Mouse (Mus musculus) hindbrain, embryonic 16.5 days (tissue): Measurements from ENCODE around the gene Ccdc39. TPM values are rescaled to one million over a fixed set of nuclear protein-coding genes. Genes with fewer than 3 reads are reported as not detected.
A peak's percentile ranks its signal among the peaks of the same experiment; 100 is the strongest.

Source experiments
- ATAC-seq: fragments of 200-750 bp; cut with Nextera tagmentation; 2 replicates; pipeline ENCODE4 v1.8.0; 2017; ENCODE audit warnings: moderate TSS enrichment, moderate library complexity
- H3K27ac ChIP-seq: fragments of 300-500 bp; sonication (generic); 2 replicates; pipeline ENCODE4 v1.5.1; 2014; ENCODE audit warnings: low read depth, mild to moderate bottlenecking, control low read depth, low read length, moderate library complexity
- H3K27me3 ChIP-seq: fragments of 300-500 bp; sonication (generic); replicated peaks from 2 replicates; pipeline ENCODE4 v1.6.1; 2014; ENCODE audit warnings: low read length; ENCODE audit not compliant: control insufficient read depth, insufficient read depth
- H3K36me3 ChIP-seq: fragments of 300-500 bp; sonication (generic); 2 replicates; pipeline ENCODE4 v1.6.1; 2014; ENCODE audit warnings: mild to moderate bottlenecking, low read length, moderate library complexity, mixed read lengths; ENCODE audit not compliant: control insufficient read depth, insufficient read depth
- H3K4me1 ChIP-seq: fragments of 300-500 bp; sonication (generic); 2 replicates; pipeline ENCODE4 v1.6.1; 2014; ENCODE audit warnings: low read depth, low read length; ENCODE audit not compliant: control insufficient read depth, insufficient read depth
- H3K4me2 ChIP-seq: fragments of 300-500 bp; sonication (generic); 2 replicates; pipeline ENCODE4 v1.6.1; 2014; ENCODE audit warnings: mild to moderate bottlenecking, low read length, control low read depth, moderate library complexity
- H3K4me3 ChIP-seq: fragments of 300-500 bp; sonication (generic); 2 replicates; pipeline ENCODE4 v1.5.1; 2014; ENCODE audit warnings: mild to moderate bottlenecking, low read length, control low read depth, moderate library complexity
- H3K9ac ChIP-seq: fragments of 300-500 bp; sonication (generic); 2 replicates; pipeline ENCODE4 v1.6.1; 2014; ENCODE audit warnings: low read depth, mild to moderate bottlenecking, control low read depth, low read length, moderate library complexity
- H3K9me3 ChIP-seq: fragments of 300-500 bp; sonication (generic); 2 replicates; pipeline ENCODE4 v1.6.1; 2014; ENCODE audit warnings: mild to moderate bottlenecking, low read length, moderate library complexity; ENCODE audit not compliant: control insufficient read depth
- WGBS: fragments of 180-500 bp; shearing (Covaris S2); extraction: QIAGEN DNeasy Blood & Tissue Kit; methylation state at CpG from one replicate; pipeline ENCODE4 v1.1.7; 2014; 5-methylcytosine and 5-hydroxymethylcytosine counted together
- polyA plus RNA-seq: library from polyadenylated mRNA; unstranded; fragments of >200 nt; fragmentation: Nextera tagmentation; extraction: Ambion mirVana; gene quantifications from 2 replicates; pipeline ENCODE4 v1.2.1, GENCODE M21; 2015

Gene Ccdc39
- polyA plus RNA-seq, 1 experiment from 2014 or later: 18.4 TPM

- H3K4me1 ChIP-seq: no peaks in the 10 kb centered on the region
- no peak overlapping the region for H3K27ac ChIP-seq
- no peak for ATAC-seq
- no peak overlapping the region for H3K4me2 ChIP-seq
- H3K4me3 ChIP-seq: no peak overlapping the region
- H3K36me3 ChIP-seq: no peaks in the 10 kb centered on the region
- H3K9me3 ChIP-seq: no peaks in the 10 kb centered on the region
- no peaks in the 10 kb centered on the region for H3K27me3 ChIP-seq
- no peak overlapping the region for H3K9ac ChIP-seq
Measured at GRCm38 (mm10) chr3:33864000-33864540, 20.0 kb upstream of the Ccdc39 start.

- no peak for ATAC-seq
- WGBS: 91% methylated on average over 3 of the region's 3 CpGs
- H3K27ac ChIP-seq: no peak overlapping the region
Measured at GRCm38 (mm10) chr3:33858939-33859338, 14.8 kb upstream of the Ccdc39 start.

GRCm38 (mm10) chr3:33853062-33853461, 9.0 kb upstream of the Ccdc39 start:
- Histone ChIP-seq H3K27me3 (no peaks in the 10 kb centered on the region), H3K27ac (no peak overlapping the region), H3K9ac (no peak overlapping the region), H3K9me3 (no peaks in the 10 kb centered on the region), H3K4me2 (no peak overlapping the region), H3K4me1 (no peaks in the 10 kb centered on the region), H3K36me3 (no peaks in the 10 kb centered on the region), H3K4me3 (no peak overlapping the region)
- WGBS: 56% methylated on average over 1 of the region's 1 CpGs
- 0 out of 2 replicates have a peak, but pooled peaks have one; percentile 71 for ATAC-seq

More at GRCm38 (mm10) chr3:33858939-33859338, 14.8 kb upstream of the Ccdc39 start:
- no peaks in the 10 kb centered on the region for H3K9me3 ChIP-seq
- no peaks in the 10 kb centered on the region for H3K4me1 ChIP-seq
- no peak overlapping the region for H3K4me3 ChIP-seq
- H3K9ac ChIP-seq: no peak overlapping the region
- H3K4me2 ChIP-seq: no peak overlapping the region
- H3K27me3 ChIP-seq: no peaks in the 10 kb centered on the region
- no peaks in the 10 kb centered on the region for H3K36me3 ChIP-seq

GRCm38 (mm10) chr3:33850856-33851255, 6.7 kb upstream of the Ccdc39 start:
- no peaks in the 10 kb centered on the region for H3K9me3 ChIP-seq
- WGBS: 92% methylated on average over 4 of the region's 4 CpGs
- no peak overlapping the region for H3K9ac ChIP-seq
- no peak overlapping the region for H3K27ac ChIP-seq
- no peak overlapping the region for H3K4me3 ChIP-seq
- no peaks in the 10 kb centered on the region for H3K4me1 ChIP-seq
- ATAC-seq: no peak
- no peaks in the 10 kb centered on the region for H3K27me3 ChIP-seq
- no peak overlapping the region for H3K4me2 ChIP-seq
- no peaks in the 10 kb centered on the region for H3K36me3 ChIP-seq

- peaks cover 10% of the 10 kb centered on the region for H3K4me1 ChIP-seq
- H3K27ac ChIP-seq: no peak overlapping the region
- WGBS: 88% methylated on average over 6 of the region's 6 CpGs
- H3K9ac ChIP-seq: no peak overlapping the region
- H3K4me2 ChIP-seq: no peak overlapping the region
- no peaks in the 10 kb centered on the region for H3K36me3 ChIP-seq
- H3K27me3 ChIP-seq: no peaks in the 10 kb centered on the region
- no peaks in the 10 kb centered on the region for H3K9me3 ChIP-seq
- H3K4me3 ChIP-seq: no peak overlapping the region
- ATAC-seq: no peak
Measured at GRCm38 (mm10) chr3:33846639-33847038, 2.5 kb upstream of the Ccdc39 start.

GRCm38 (mm10) chr3:33838877-33839276, 5.2 kb downstream of the Ccdc39 start:
- no peak overlapping the region for H3K27ac ChIP-seq
- WGBS: 75% methylated on average over 10 of the region's 10 CpGs
- H3K4me1 ChIP-seq: peaks cover 5% of the 10 kb centered on the region
- no peaks in the 10 kb centered on the region for H3K27me3 ChIP-seq
- H3K36me3 ChIP-seq: no peaks in the 10 kb centered on the region
- no peak overlapping the region for H3K9ac ChIP-seq
- no peaks in the 10 kb centered on the region for H3K9me3 ChIP-seq
- H3K4me2 ChIP-seq: no peak overlapping the region
- H3K4me3 ChIP-seq: no peak overlapping the region
- no peak for ATAC-seq

- ATAC-seq: no peak
Measured at GRCm38 (mm10) chr3:33836576-33836975, 7.5 kb downstream of the Ccdc39 start.

GRCm38 (mm10) chr3:33832351-33832750, 11.8 kb downstream of the Ccdc39 start:
- WGBS: 87% methylated on average over 10 of the region's 10 CpGs
- H3K27me3 ChIP-seq: no peaks in the 10 kb centered on the region

More at GRCm38 (mm10) chr3:33836576-33836975, 7.5 kb downstream of the Ccdc39 start:
- no peaks in the 10 kb centered on the region for H3K9me3 ChIP-seq
- H3K36me3 ChIP-seq: no peaks in the 10 kb centered on the region
- no peaks in the 10 kb centered on the region for H3K4me1 ChIP-seq
- no peak overlapping the region for H3K4me2 ChIP-seq
- 92% methylated on average over 13 of the region's 13 CpGs for WGBS
- H3K9ac ChIP-seq: no peak overlapping the region
- H3K27ac ChIP-seq: no peak overlapping the region
- no peaks in the 10 kb centered on the region for H3K27me3 ChIP-seq
- H3K4me3 ChIP-seq: no peak overlapping the region

GRCm38 (mm10) chr3:33824135-33824946, 19.8 kb downstream of the Ccdc39 start:
- 45% methylated on average over 9 of the region's 9 CpGs for WGBS

More at GRCm38 (mm10) chr3:33832351-33832750, 11.8 kb downstream of the Ccdc39 start:
- no peaks in the 10 kb centered on the region for H3K9me3 ChIP-seq
- no peaks in the 10 kb centered on the region for H3K4me1 ChIP-seq
- H3K36me3 ChIP-seq: no peaks in the 10 kb centered on the region
- no peak for ATAC-seq
- H3K4me2 ChIP-seq: no peak overlapping the region
- H3K27ac ChIP-seq: no peak overlapping the region
- H3K4me3 ChIP-seq: no peak overlapping the region
- H3K9ac ChIP-seq: no peak overlapping the region

More at GRCm38 (mm10) chr3:33824135-33824946, 19.8 kb downstream of the Ccdc39 start:
- H3K4me1 ChIP-seq: no peaks in the 10 kb centered on the region
- H3K9me3 ChIP-seq: no peaks in the 10 kb centered on the region
- H3K4me2 ChIP-seq: no peak overlapping the region
- ATAC-seq: peak; percentile 85
- H3K27me3 ChIP-seq: no peaks in the 10 kb centered on the region
- H3K36me3 ChIP-seq: no peaks in the 10 kb centered on the region
- no peak overlapping the region for H3K9ac ChIP-seq
- H3K27ac ChIP-seq: no peak overlapping the region
- H3K4me3 ChIP-seq: no peak overlapping the region
